Mouse (Mus musculus): ENCODE results near the gene Olfr1246. TPM values are rescaled to one million over a fixed set of nuclear protein-coding genes. Genes with fewer than 3 reads are reported as not detected.

The Olfr1246 gene
- not detected for total RNA-seq (2023)

GRCm38 (mm10) chr2:89593057-89593456 lies at the start of gene Olfr1246:
TSS of gene Olfr1246 (minus strand) at chr2:89593157.

GRCm38 (mm10) chr2:89634883-89635282 lies 41.9 kb upstream of the Olfr1246 start, which contains the start of gene Olfr1249:
TSS of gene Olfr1249 (minus strand) at chr2:89634983.

GRCm38 (mm10) chr2:89618145-89618544 lies 25.2 kb upstream of the Olfr1246 start, which contains the start of gene Olfr1248:
TSS of gene Olfr1248 (minus strand) at chr2:89618245.

GRCm38 (mm10) chr2:89614030-89614429 lies 21.1 kb upstream of the Olfr1246 start, which contains the start of gene Olfr1247:
TSS of gene Olfr1247 (minus strand) at chr2:89614130.

GRCm38 (mm10) chr2:89578347-89578746 lies 14.6 kb downstream of the Olfr1246 start, which contains the start of gene Olfr1245:
TSS of gene Olfr1245 (minus strand) at chr2:89578447.

Other genes starting within 250 kb of the Olfr1246 start
- not detected for gene Olfr1234, start 228.3 kb downstream of the Olfr1246 start, total RNA-seq (2023)
- gene Olfr1238, start 183.5 kb downstream of the Olfr1246 start, total RNA-seq (2023) = not detected
- not detected for gene Olfr1239, start 172.8 kb downstream of the Olfr1246 start, total RNA-seq (2023)
- not detected for gene Olfr1240, start 150.2 kb downstream of the Olfr1246 start, total RNA-seq (2023)
- not detected for gene Olfr1241, start 106.0 kb downstream of the Olfr1246 start, total RNA-seq (2023)
- gene Olfr1242, start 94.8 kb downstream of the Olfr1246 start, total RNA-seq (2023) = not detected
- not detected for gene Olfr1243, start 61.7 kb downstream of the Olfr1246 start, total RNA-seq (2023)
- not detected for gene Olfr1245, start 14.7 kb downstream of the Olfr1246 start, total RNA-seq (2023)
- gene Olfr1247, start 21.0 kb upstream of the Olfr1246 start, total RNA-seq (2023) = under 1 TPM in 1 of 2 experiments, not detected in 1; 0.12 TPM
- not detected for gene Olfr1248, start 25.1 kb upstream of the Olfr1246 start, total RNA-seq (2023)
- not detected for gene Olfr1249, start 41.8 kb upstream of the Olfr1246 start, total RNA-seq (2023)
- not detected for gene Olfr1250, start 68.3 kb upstream of the Olfr1246 start, total RNA-seq (2023)
- gene Olfr1251, start 78.8 kb upstream of the Olfr1246 start, total RNA-seq (2023) = not detected
- not detected for gene Olfr1252, start 131.9 kb upstream of the Olfr1246 start, total RNA-seq (2023)
- not detected for gene Olfr1253, start 163.9 kb upstream of the Olfr1246 start, total RNA-seq (2023)
- not detected for gene Olfr1254, start 200.5 kb upstream of the Olfr1246 start, total RNA-seq (2023)
- not detected for gene Olfr1255, start 218.9 kb upstream of the Olfr1246 start, total RNA-seq (2023)
- gene Olfr1256, start 248.4 kb upstream of the Olfr1246 start, total RNA-seq (2023) = not detected